Mouse (Mus musculus) retina, adult 2 months (tissue): ENCODE measurements around the gene Ehbp1l1.

Experiments
- DNase-seq: peaks from one replicate; pipeline ENCODE4 v3.0.0-alpha.2; 2012; ENCODE audit warnings: low read depth, low spot score

Ehbp1l1 gene

GRCm38 (mm10) chr19:5668372-5668771 lies 57.7 kb downstream of the Ehbp1l1 start:
- DNase-seq = no peak

- no peak for DNase-seq
These were observed 59.7 kb downstream of the Ehbp1l1 start for GRCm38 (mm10) chr19:5666386-5666785.

- DNase-seq = no peak
These were observed 60.7 kb downstream of the Ehbp1l1 start for GRCm38 (mm10) chr19:5665465-5665864.

GRCm38 (mm10) chr19:5664669-5665257 lies 61.4 kb downstream of the Ehbp1l1 start:
- no peak for DNase-seq

- DNase-seq = no peak
These were observed 62.9 kb downstream of the Ehbp1l1 start, which contains the start of gene Sipa1 for GRCm38 (mm10) chr19:5662981-5663913. Gene Sipa1, minus strand, starts transcription at chr19:5663707.

GRCm38 (mm10) chr19:5662310-5662709 lies 63.8 kb downstream of the Ehbp1l1 start:
- no peak for DNase-seq

GRCm38 (mm10) chr19:5660942-5661751 lies 65.0 kb downstream of the Ehbp1l1 start:
- DNase-seq = no peak
